Mouse (Mus musculus): ENCODE results near the gene Sox30. TPM values are rescaled to one million over a fixed set of nuclear protein-coding genes. Genes with fewer than 3 reads are reported as not detected.

Sox30 gene
- 0.36 and 0.62 TPM in 2 replicates for total RNA-seq (2021)
- long read RNA-seq, partial matches to known transcripts, result 0 of 1 reads
- long read RNA-seq, other reads (novel, unspliced or antisense), result 1 of 1 reads

GRCm38 (mm10) chr11:45979946-45980892, at the start of gene Sox30:
Gene Sox30 (plus strand): TSS chr11:45980310.
- peak; percentile 56 for DNase-seq

- DNase-seq, result no peak
These were observed 47.3 kb upstream of the Sox30 start for GRCm38 (mm10) chr11:45932771-45933170.

- no peak for DNase-seq
These were observed 42.6 kb upstream of the Sox30 start for GRCm38 (mm10) chr11:45937478-45937877.

- no peak for DNase-seq
These were observed 41.2 kb upstream of the Sox30 start for GRCm38 (mm10) chr11:45938917-45939316.

GRCm38 (mm10) chr11:45942281-45942680, 37.8 kb upstream of the Sox30 start:
- DNase-seq, result peak; percentile 38

- peak; percentile 48 for DNase-seq
These were observed 36.9 kb upstream of the Sox30 start for GRCm38 (mm10) chr11:45943108-45943705.

GRCm38 (mm10) chr11:45943891-45944642, 36.0 kb upstream of the Sox30 start:
- DNase-seq, result peak; percentile 43

GRCm38 (mm10) chr11:45944643-45945156, 35.4 kb upstream of the Sox30 start, which contains the start of gene Lsm11:
Gene Lsm11 (minus strand): TSS chr11:45944935.
- DNase-seq, result peak; percentile 99

GRCm38 (mm10) chr11:45946796-45947195, 33.3 kb upstream of the Sox30 start:
- DNase-seq, result no peak

GRCm38 (mm10) chr11:45947491-45947890, 32.6 kb upstream of the Sox30 start:
- no peak for DNase-seq

- peak; percentile 89 for DNase-seq
These were observed 24.9 kb upstream of the Sox30 start, which contains the start of gene Thg1l for GRCm38 (mm10) chr11:45955127-45955627. Gene Thg1l (minus strand): TSS chr11:45955494.

- peak; percentile 31 for DNase-seq
These were observed 20.5 kb upstream of the Sox30 start for GRCm38 (mm10) chr11:45959598-45959997.

GRCm38 (mm10) chr11:45960003-45960402, 20.1 kb upstream of the Sox30 start:
- DNase-seq, result no peak

GRCm38 (mm10) chr11:45966896-45967295, 13.2 kb upstream of the Sox30 start:
- DNase-seq, result no peak

GRCm38 (mm10) chr11:45968466-45968865, 11.6 kb upstream of the Sox30 start:
- DNase-seq, result no peak

- DNase-seq, result no peak
These were observed 6.5 kb upstream of the Sox30 start for GRCm38 (mm10) chr11:45973635-45974034.

GRCm38 (mm10) chr11:45974466-45974865, 5.6 kb upstream of the Sox30 start:
- DNase-seq, result no peak

GRCm38 (mm10) chr11:45976061-45976460, 4.0 kb upstream of the Sox30 start:
- no peak for DNase-seq

GRCm38 (mm10) chr11:45980893-45981253, 763 bp downstream of the Sox30 start:
- DNase-seq, result no peak

- peak; percentile 34 for DNase-seq
These were observed 11.5 kb downstream of the Sox30 start for GRCm38 (mm10) chr11:45991604-45992003.

GRCm38 (mm10) chr11:45992087-45992486, 12.0 kb downstream of the Sox30 start:
- no peak for DNase-seq

GRCm38 (mm10) chr11:46016061-46016460, 36.0 kb downstream of the Sox30 start:
- peak; percentile 75 for DNase-seq

Data from adrenal gland, postnatal 25 days (tissue).